Mouse (Mus musculus) E14TG2a.4 (cell line): ENCODE results near the gene Per3.

ENCODE experiments used
- H3K27me3 ChIP-seq: 2 replicates; pipeline ENCODE4 v1.6.1; 2014; ENCODE audit warnings: low read length, control low read depth; ENCODE audit not compliant: insufficient read depth
- H3K36me3 ChIP-seq: 2 replicates; pipeline ENCODE4 v1.6.1; 2014; ENCODE audit warnings: low read length, control low read depth; ENCODE audit not compliant: insufficient read depth
- H3K4me1 ChIP-seq: replicated peaks from 2 replicates; pipeline ENCODE4 v1.6.1; 2014; ENCODE audit warnings: low read depth, low read length, control low read depth
- H3K4me3 ChIP-seq: replicated peaks from 2 replicates; pipeline ENCODE4 v1.5.1; 2014; ENCODE audit warnings: mild to moderate bottlenecking, low read length
- H3K9me3 ChIP-seq: 2 replicates; pipeline ENCODE4 v1.6.1; 2014; ENCODE audit warnings: low read length, control low read depth
- CTCF ChIP-seq: conservative IDR thresholded peaks from 2 replicates; pipeline ENCODE4 v1.5.1; 2014; ENCODE audit warnings: low read length
- NANOG ChIP-seq: IDR thresholded peaks from 2 replicates; pipeline ENCODE4 v1.6.1; 2014; ENCODE audit warnings: borderline replicate concordance, low read length, mixed read lengths
- POU5F1 ChIP-seq: IDR thresholded peaks from 2 replicates; pipeline ENCODE4 v1.6.1; 2014; ENCODE audit warnings: low read length, borderline replicate concordance

The Per3 gene

GRCm38 (mm10) chr4:151044037-151044943, at the start of gene Per3:
Per3 (minus strand) TSS chr4:151044665.
- no peak for TF ChIP-seq NANOG
- TF ChIP-seq CTCF: no peak
- TF ChIP-seq POU5F1: no peak
- Histone ChIP-seq H3K9me3 (no peaks in the 10 kb centered on the region), H3K4me3 (peak within 1 kb of the TSS; percentile 84), H3K4me1 (peaks cover 26% of the 10 kb centered on the region), H3K27me3 (peaks cover 11% of the 10 kb centered on the region), H3K36me3 (peaks cover 31% of the 10 kb centered on the region)

DNA sequence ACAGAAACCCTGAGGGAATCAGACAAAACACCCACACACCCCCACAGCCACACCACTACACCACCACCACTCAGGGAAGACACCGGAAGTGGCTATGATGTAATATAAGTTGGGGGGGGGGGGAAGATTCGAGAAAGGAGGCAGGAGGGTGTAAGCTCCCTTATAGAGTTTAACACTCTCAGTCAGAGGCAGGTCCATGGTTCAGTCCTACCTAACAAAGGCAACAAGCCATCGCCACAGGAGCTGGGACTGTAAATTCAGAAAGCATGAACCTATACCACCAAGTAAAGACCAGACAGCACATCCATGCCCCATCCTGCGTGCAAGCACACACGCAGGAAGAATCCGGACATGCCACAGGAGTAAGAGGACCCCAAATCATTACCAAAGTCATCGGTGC, 44.8 kb upstream of the Per3 start, which contains the start of gene Gm13090:
Gm13090 (plus strand) TSS at position 301 of the 400 bp plus-strand sequence.
- no peaks in the 10 kb centered on the region for H3K9me3 ChIP-seq
- no peaks in the 10 kb centered on the region for H3K27me3 ChIP-seq
- H3K36me3 ChIP-seq: peaks cover 21% of the 10 kb centered on the region
- peaks cover 42% of the 10 kb centered on the region for H3K4me1 ChIP-seq
- peak within 1 kb of the TSS; percentile 55 for H3K4me3 ChIP-seq
- TF ChIP-seq NANOG (no peak), CTCF (no peak), POU5F1 (no peak)

GRCm38 (mm10) chr4:151088819-151089218, 44.4 kb upstream of the Per3 start:
- H3K36me3 ChIP-seq: peaks cover 26% of the 10 kb centered on the region
- H3K9me3 ChIP-seq: no peaks in the 10 kb centered on the region
- peak overlapping the region; percentile 55 for H3K4me3 ChIP-seq
- peaks cover 47% of the 10 kb centered on the region for H3K4me1 ChIP-seq
- H3K27me3 ChIP-seq: no peaks in the 10 kb centered on the region
- TF ChIP-seq NANOG (no peak), POU5F1 (no peak), CTCF (no peak)

GRCm38 (mm10) chr4:151087358-151087757, 42.9 kb upstream of the Per3 start:
- TF ChIP-seq CTCF: peak; percentile 35
- no peak for TF ChIP-seq POU5F1
- TF ChIP-seq NANOG: no peak
- H3K9me3 ChIP-seq: no peaks in the 10 kb centered on the region
- H3K4me1 ChIP-seq: peaks cover 62% of the 10 kb centered on the region
- H3K36me3 ChIP-seq: peaks cover 35% of the 10 kb centered on the region
- no peaks in the 10 kb centered on the region for H3K27me3 ChIP-seq
- H3K4me3 ChIP-seq: no peak overlapping the region

GRCm38 (mm10) chr4:151083027-151083426, 38.6 kb upstream of the Per3 start:
- H3K27me3 ChIP-seq: no peaks in the 10 kb centered on the region
- peaks cover 40% of the 10 kb centered on the region for H3K4me1 ChIP-seq
- no peaks in the 10 kb centered on the region for H3K9me3 ChIP-seq
- peaks cover 67% of the 10 kb centered on the region for H3K36me3 ChIP-seq
- TF ChIP-seq POU5F1: no peak
- no peak for TF ChIP-seq NANOG
- TF ChIP-seq CTCF: no peak
- no peak overlapping the region for H3K4me3 ChIP-seq

GRCm38 (mm10) chr4:151081977-151082376, 37.5 kb upstream of the Per3 start:
- TF ChIP-seq NANOG: no peak
- Histone ChIP-seq H3K36me3 (peaks cover 75% of the 10 kb centered on the region), H3K27me3 (no peaks in the 10 kb centered on the region), H3K9me3 (no peaks in the 10 kb centered on the region), H3K4me3 (0 out of 2 replicates have a peak overlapping the region, but pooled peaks have one; percentile 3), H3K4me1 (peaks cover 40% of the 10 kb centered on the region)

DNA sequence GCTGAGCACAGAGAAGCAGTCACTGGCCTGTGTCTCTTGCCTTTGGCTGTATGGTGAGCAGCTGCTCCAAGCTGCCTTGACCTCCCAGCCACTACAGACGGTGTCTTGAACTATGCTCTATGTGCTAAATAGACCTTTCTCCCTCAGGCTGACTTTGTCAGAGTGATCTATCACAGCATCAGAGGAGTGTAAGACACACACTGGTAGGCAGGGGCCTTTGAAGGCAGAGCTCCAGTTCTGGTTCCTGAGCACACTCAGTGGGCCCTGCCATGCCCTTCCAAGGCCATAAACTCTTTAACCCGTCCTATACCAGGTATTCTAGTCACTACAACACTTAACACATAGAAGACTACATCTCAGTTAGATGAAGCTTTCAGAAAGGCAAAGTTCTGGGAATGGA, 36.9 kb upstream of the Per3 start:
- H3K4me1 ChIP-seq: peaks cover 40% of the 10 kb centered on the region
- peaks cover 81% of the 10 kb centered on the region for H3K36me3 ChIP-seq
- no peak for TF ChIP-seq NANOG
- no peaks in the 10 kb centered on the region for H3K27me3 ChIP-seq
- H3K9me3 ChIP-seq: no peaks in the 10 kb centered on the region
- no peak overlapping the region for H3K4me3 ChIP-seq

DNA sequence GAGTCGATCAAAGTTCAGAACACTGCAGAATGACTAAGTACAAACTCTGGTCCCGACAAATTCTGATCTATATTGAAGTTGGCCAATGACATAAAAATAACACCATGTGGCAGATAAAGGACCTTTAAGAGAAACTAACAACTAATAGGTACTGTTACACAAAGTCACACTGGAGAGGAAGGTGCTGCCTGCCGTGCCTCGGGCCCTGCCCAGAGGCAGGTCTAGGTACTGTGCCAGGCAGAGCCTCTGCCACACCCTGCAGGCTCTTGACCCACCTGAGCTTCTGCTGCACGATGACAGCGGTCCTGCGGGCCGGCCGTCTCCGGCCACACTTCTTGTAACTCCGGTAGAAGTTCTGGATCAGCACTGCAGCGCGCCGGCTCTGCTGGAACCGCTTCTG, 30.4 kb upstream of the Per3 start:
- TF ChIP-seq POU5F1 (no peak), NANOG (no peak)
- Histone ChIP-seq H3K4me1 (peaks cover 2% of the 10 kb centered on the region; the same call in 1 of the 2 replicates), H3K36me3 (peaks cover 95% of the 10 kb centered on the region), H3K4me3 (no peak overlapping the region), H3K9me3 (no peaks in the 10 kb centered on the region), H3K27me3 (no peaks in the 10 kb centered on the region)
